ENCODE assay signal across 9 mouse cellular contexts in the genomic region with DNA sequence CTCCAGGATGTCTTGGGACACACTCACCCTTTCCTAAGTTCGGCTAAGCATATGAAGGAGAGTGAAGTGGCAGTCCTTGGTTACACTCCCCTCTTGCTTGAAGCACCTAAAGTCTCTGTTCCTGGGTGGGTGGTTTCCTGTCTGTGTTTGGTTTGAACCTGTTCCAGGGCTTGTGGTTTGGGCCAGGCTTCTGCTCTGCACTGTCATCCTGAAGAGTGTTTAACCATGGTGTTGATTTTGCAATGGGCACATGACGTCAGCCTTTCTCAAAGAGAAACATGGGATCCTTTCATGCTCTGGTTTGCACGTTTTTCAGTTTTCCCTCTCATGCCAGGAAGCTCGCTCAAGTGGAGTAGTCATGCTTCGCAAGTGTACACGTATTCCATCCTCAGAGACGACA.
A peak's percentile ranks its signal among the peaks of the same experiment; 100 is the strongest.
DNase-seq lines count a peak whose midpoint lies in the region.
"Had no signal": no experiment of that assay in that cellular context is flagged by ENCODE, and none has a peak within 500 bp of the region (broad histone marks: within the 10 kb centered on the region; RNA-seq: fewer than 3 reads in every experiment).

No protein-coding gene starts in this region.

- intact Hi-C loops in left cerebral cortex, postnatal 4 days (cut with DNase I): no loop called here
- intact Hi-C loops in left cerebral cortex, postnatal 25 days (cut with DNase I): no loop called here

- DNase-seq in 3134 (ENCODE audit: extremely low read depth, insufficient read length, low spot score) (peak; percentile 82), 416B (ENCODE audit: low read depth) (peak; percentile 92)
- peak; percentile 31 for DNase-seq in fat pad, adult 2 months (ENCODE audit: extremely low read depth, low read depth, low spot score)
- DNase-seq in lung, postnatal 25 days (ENCODE audit: low spot score): peak; percentile 91
- no peak for DNase-seq in left cerebral cortex, postnatal 4 days
- no peak for DNase-seq in neural tube, embryonic 10.5 days (ENCODE audit: extremely low spot score, low spot score)
- DNase-seq in c-Kit-positive CD71-positive TER-119-positive erythroid progenitor cells, embryonic 14.5 days (ENCODE audit: low spot score): no peak
- no peak for DNase-seq in left cerebral cortex, postnatal 25 days (ENCODE audit: low spot score in 2 of 2)
- DNase-seq: adrenal gland, postnatal 25 days had no signal

Comparison
In these comparisons a context has a peak if more than half of its experiments do, and no peak if none do; other contexts are left out.
1. DNase-seq: peak in 3134 (single experiment), 416B (single experiment), fat pad, adult 2 months (single experiment) and lung, postnatal 25 days (single experiment); none in left cerebral cortex, postnatal 4 days (single experiment), neural tube, embryonic 10.5 days (single experiment), c-Kit-positive CD71-positive TER-119-positive erythroid progenitor cells, embryonic 14.5 days (single experiment) and left cerebral cortex, postnatal 25 days (0 of 2).